Mouse (Mus musculus): Measurements from ENCODE around the gene Tatdn2. TPM values are rescaled to one million over a fixed set of nuclear protein-coding genes. Genes with fewer than 3 reads are reported as not detected.
A peak's percentile ranks its signal among the peaks of the same experiment; 100 is the strongest.

Gene Tatdn2
- polyA plus RNA-seq, 1 experiment = 41.0 TPM

GRCm38 (mm10) chr6:113743111-113743510 lies 46.3 kb downstream of the Tatdn2 start:
- TF ChIP-seq MYOD1 (IDR thresholded peaks at IDR 0.05; ENCODE audit: control insufficient read depth, insufficient read length, low read depth) (no peak), CEBPB (IDR thresholded peaks at IDR 0.05; ENCODE audit: low read depth) (no peak), MYOG (IDR thresholded peaks at IDR 0.05; ENCODE audit: control insufficient read depth, extremely low read depth, insufficient read length) (no peak), MAX (IDR thresholded peaks at IDR 0.05) (no peak), USF1 (IDR thresholded peaks at IDR 0.05; ENCODE audit: low read depth) (no peak), CTCF (IDR thresholded peaks at IDR 0.05; ENCODE audit: control insufficient read depth, insufficient read depth, insufficient read length) (no peak), FOSL1 (IDR thresholded peaks at IDR 0.05; ENCODE audit: insufficient read depth, low read length, poor library complexity, severe bottlenecking) (no peak)

GRCm38 (mm10) chr6:113745117-113745516 lies 48.3 kb downstream of the Tatdn2 start:
- peaks cover 63% of the 10 kb centered on the region for H3K27me3 ChIP-seq (ENCODE audit: control insufficient read depth, insufficient read depth, insufficient read length)
- no peak overlapping the region for H3K4me3 ChIP-seq (ENCODE audit: insufficient read depth, poor library complexity, severe bottlenecking)
- peaks cover 3% of the 10 kb centered on the region for H3K79me3 ChIP-seq (ENCODE audit: low read depth)
- TF ChIP-seq CTCF (IDR thresholded peaks at IDR 0.05; ENCODE audit: control insufficient read depth, insufficient read depth, insufficient read length) = no peak
- TF ChIP-seq MYOG (IDR thresholded peaks at IDR 0.05; ENCODE audit: control insufficient read depth, extremely low read depth, insufficient read length) = no peak
- TF ChIP-seq MYOD1 (IDR thresholded peaks at IDR 0.05; ENCODE audit: control insufficient read depth, insufficient read length, low read depth) = no peak
- no peak for TF ChIP-seq USF1 (IDR thresholded peaks at IDR 0.05; ENCODE audit: low read depth)
- TF ChIP-seq MAX (IDR thresholded peaks at IDR 0.05) = no peak
- no peak for TF ChIP-seq CEBPB (IDR thresholded peaks at IDR 0.05; ENCODE audit: low read depth)
- no peak overlapping the region for H3ac ChIP-seq (ENCODE audit: control insufficient read depth, insufficient read length, low read depth)
- peaks cover 6% of the 10 kb centered on the region for H3K79me2 ChIP-seq (ENCODE audit: control insufficient read depth, insufficient read depth)
- no peaks in the 10 kb centered on the region for H3K36me3 ChIP-seq (ENCODE audit: control insufficient read depth, insufficient read depth)

More at GRCm38 (mm10) chr6:113743111-113743510, 46.3 kb downstream of the Tatdn2 start:
- H3K27me3 ChIP-seq (ENCODE audit: control insufficient read depth, insufficient read depth, insufficient read length) = peaks cover 43% of the 10 kb centered on the region
- no peak overlapping the region for H3K4me3 ChIP-seq (ENCODE audit: insufficient read depth, poor library complexity, severe bottlenecking)
- peaks cover 7% of the 10 kb centered on the region for H3K36me3 ChIP-seq (ENCODE audit: control insufficient read depth, insufficient read depth)
- H3K79me2 ChIP-seq (ENCODE audit: control insufficient read depth, insufficient read depth) = peaks cover 26% of the 10 kb centered on the region
- H3K79me3 ChIP-seq (ENCODE audit: low read depth) = peaks cover 23% of the 10 kb centered on the region
- no peak overlapping the region for H3ac ChIP-seq (ENCODE audit: control insufficient read depth, insufficient read length, low read depth)

DNA sequence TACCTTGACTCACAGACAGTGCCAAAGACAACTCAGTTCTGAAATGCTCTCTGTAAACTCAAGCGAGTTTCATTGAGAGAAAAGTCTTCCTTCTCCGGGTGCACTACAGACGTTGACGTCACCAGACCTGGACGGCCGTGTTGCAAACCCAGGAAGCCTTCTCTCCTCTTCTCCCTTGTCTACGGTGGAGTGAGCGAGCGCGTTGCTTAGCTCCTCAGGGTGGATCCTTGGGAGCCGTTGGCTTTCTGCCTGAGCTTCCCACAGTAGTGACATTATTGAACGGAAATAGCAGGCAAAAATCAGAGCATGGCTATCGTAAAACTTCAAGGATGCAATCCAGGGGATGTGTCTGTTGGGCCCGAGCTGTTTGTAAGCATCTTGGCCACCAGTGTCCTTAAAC lies 50.4 kb downstream of the Tatdn2 start:
- H3K79me2 ChIP-seq (ENCODE audit: control insufficient read depth, insufficient read depth) = no peaks in the 10 kb centered on the region
- no peaks in the 10 kb centered on the region for H3K79me3 ChIP-seq (ENCODE audit: low read depth)
- no peaks in the 10 kb centered on the region for H3K36me3 ChIP-seq (ENCODE audit: control insufficient read depth, insufficient read depth)
- TF ChIP-seq FOSL1 (IDR thresholded peaks at IDR 0.05; ENCODE audit: insufficient read depth, low read length, poor library complexity, severe bottlenecking) (no peak), MYOD1 (IDR thresholded peaks at IDR 0.05; ENCODE audit: control insufficient read depth, insufficient read length, low read depth) (no peak), CTCF (IDR thresholded peaks at IDR 0.05; ENCODE audit: control insufficient read depth, insufficient read depth, insufficient read length) (no peak), USF1 (IDR thresholded peaks at IDR 0.05; ENCODE audit: low read depth) (no peak), MAX (IDR thresholded peaks at IDR 0.05) (no peak), CEBPB (IDR thresholded peaks at IDR 0.05; ENCODE audit: low read depth) (no peak), MYOG (IDR thresholded peaks at IDR 0.05; ENCODE audit: control insufficient read depth, extremely low read depth, insufficient read length) (no peak)
- no peak overlapping the region for H3ac ChIP-seq (ENCODE audit: control insufficient read depth, insufficient read length, low read depth)
- H3K4me3 ChIP-seq (ENCODE audit: insufficient read depth, poor library complexity, severe bottlenecking) = no peak overlapping the region
- H3K27me3 ChIP-seq (ENCODE audit: control insufficient read depth, insufficient read depth, insufficient read length) = peaks cover 84% of the 10 kb centered on the region

- Histone ChIP-seq H3K79me3 (ENCODE audit: low read depth) (no peaks in the 10 kb centered on the region), H3K27me3 (ENCODE audit: control insufficient read depth, insufficient read depth, insufficient read length) (peaks cover 92% of the 10 kb centered on the region), H3K4me3 (ENCODE audit: insufficient read depth, poor library complexity, severe bottlenecking) (no peak overlapping the region)
Observed at GRCm38 (mm10) chr6:113748351-113748750, 51.5 kb downstream of the Tatdn2 start.

DNA sequence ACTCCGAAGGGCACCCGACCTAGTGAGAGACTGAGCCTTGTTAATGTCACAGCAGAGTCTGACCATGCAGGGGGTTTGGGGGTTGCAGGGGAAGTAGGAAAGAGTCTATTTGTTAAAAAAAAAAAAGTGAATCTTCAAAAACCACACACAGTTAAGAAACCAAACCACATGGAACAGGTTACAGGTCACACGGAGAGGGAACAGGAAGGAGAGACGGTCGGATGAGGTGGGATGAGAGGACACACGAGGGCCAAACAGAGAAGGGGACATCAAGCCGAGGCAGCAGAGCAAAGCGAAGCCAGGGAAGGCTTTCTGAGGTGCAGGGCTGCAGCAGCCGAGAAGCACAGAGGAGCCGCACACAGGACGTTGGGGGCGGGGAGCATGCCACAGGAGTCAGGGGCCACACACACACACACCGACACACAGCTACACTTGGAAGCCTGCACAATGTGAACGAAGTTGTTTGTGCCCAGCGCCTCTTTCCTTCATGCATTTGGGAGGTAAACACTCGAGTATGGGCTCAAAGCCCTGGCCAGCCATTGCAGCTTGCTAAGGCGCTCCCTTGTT lies 52.4 kb downstream of the Tatdn2 start:
- Histone ChIP-seq H3K27me3 (ENCODE audit: control insufficient read depth, insufficient read depth, insufficient read length) (peaks cover 89% of the 10 kb centered on the region), H3K4me3 (ENCODE audit: insufficient read depth, poor library complexity, severe bottlenecking) (no peak overlapping the region)

More at GRCm38 (mm10) chr6:113748351-113748750, 51.5 kb downstream of the Tatdn2 start:
- no peak overlapping the region for H3ac ChIP-seq (ENCODE audit: control insufficient read depth, insufficient read length, low read depth)
- TF ChIP-seq MYOG (IDR thresholded peaks at IDR 0.05; ENCODE audit: control insufficient read depth, extremely low read depth, insufficient read length) = no peak
- TF ChIP-seq CEBPB (IDR thresholded peaks at IDR 0.05; ENCODE audit: low read depth) = no peak
- no peak for TF ChIP-seq MAX (IDR thresholded peaks at IDR 0.05)
- TF ChIP-seq CTCF (IDR thresholded peaks at IDR 0.05; ENCODE audit: control insufficient read depth, insufficient read depth, insufficient read length) = no peak
- H3K79me2 ChIP-seq (ENCODE audit: control insufficient read depth, insufficient read depth) = no peaks in the 10 kb centered on the region
- no peaks in the 10 kb centered on the region for H3K36me3 ChIP-seq (ENCODE audit: control insufficient read depth, insufficient read depth)

More for the DNA sequence above, 52.4 kb downstream of the Tatdn2 start:
- H3K79me2 ChIP-seq (ENCODE audit: control insufficient read depth, insufficient read depth) = no peaks in the 10 kb centered on the region
- no peaks in the 10 kb centered on the region for H3K79me3 ChIP-seq (ENCODE audit: low read depth)
- no peaks in the 10 kb centered on the region for H3K36me3 ChIP-seq (ENCODE audit: control insufficient read depth, insufficient read depth)
- H3ac ChIP-seq (ENCODE audit: control insufficient read depth, insufficient read length, low read depth) = no peak overlapping the region
- no peak for TF ChIP-seq USF1 (IDR thresholded peaks at IDR 0.05; ENCODE audit: low read depth)
- TF ChIP-seq MYOD1 (IDR thresholded peaks at IDR 0.05; ENCODE audit: control insufficient read depth, insufficient read length, low read depth) = no peak
- TF ChIP-seq MAX (IDR thresholded peaks at IDR 0.05) = no peak
- TF ChIP-seq CEBPB (IDR thresholded peaks at IDR 0.05; ENCODE audit: low read depth) = no peak
- TF ChIP-seq MYOG (IDR thresholded peaks at IDR 0.05; ENCODE audit: control insufficient read depth, extremely low read depth, insufficient read length) = no peak
- TF ChIP-seq FOSL1 (IDR thresholded peaks at IDR 0.05; ENCODE audit: insufficient read depth, low read length, poor library complexity, severe bottlenecking) = no peak
- no peak for TF ChIP-seq CTCF (IDR thresholded peaks at IDR 0.05; ENCODE audit: control insufficient read depth, insufficient read depth, insufficient read length)

Small RNA genes within 50 kb of the gene (microRNA-seq; reads per million reads assigned to microRNA genes)
- 0.96 reads per million, percentile 20 among the genes with 10 or more reads in this experiment for gene Mir7042 (ENCODE audit: borderline microRNAs expressed)

Other genes with a start within 250 kb of the Tatdn2 start
- not detected for gene Il17re, start 238.6 kb upstream of the Tatdn2 start, polyA plus RNA-seq (2012; fragmentation: generic; extraction: Trizol)
- 36.2 TPM for gene Il17rc, start 225.6 kb upstream of the Tatdn2 start, polyA plus RNA-seq (2012; fragmentation: generic; extraction: Trizol)
- gene Creld1, start 213.8 kb upstream of the Tatdn2 start, polyA plus RNA-seq (2012; fragmentation: generic; extraction: Trizol) = 16.4 TPM
- gene Prrt3, start 195.1 kb upstream of the Tatdn2 start, polyA plus RNA-seq (2012; fragmentation: generic; extraction: Trizol) = 0.04 TPM
- 68.3 TPM for gene Emc3, start 165.4 kb upstream of the Tatdn2 start, polyA plus RNA-seq (2012; fragmentation: generic; extraction: Trizol)
- gene Fancd2, start 165.4 kb upstream of the Tatdn2 start, polyA plus RNA-seq (2012; fragmentation: generic; extraction: Trizol) = 4.8 TPM
- gene Fancd2os, start 96.3 kb upstream of the Tatdn2 start, polyA plus RNA-seq (2012; fragmentation: generic; extraction: Trizol) = 0.07 TPM
- gene Brk1, start 92.3 kb upstream of the Tatdn2 start, polyA plus RNA-seq (2012; fragmentation: generic; extraction: Trizol) = 200 TPM
- 13.6 TPM for gene Vhl, start 73.1 kb upstream of the Tatdn2 start, polyA plus RNA-seq (2012; fragmentation: generic; extraction: Trizol)
- gene Irak2, start 58.6 kb upstream of the Tatdn2 start, polyA plus RNA-seq (2012; fragmentation: generic; extraction: Trizol) = 45.9 TPM
- 0.33 TPM for gene Ghrl, start 22.8 kb downstream of the Tatdn2 start, polyA plus RNA-seq (2012; fragmentation: generic; extraction: Trizol)
- 271 TPM for gene Sec13, start 43.7 kb downstream of the Tatdn2 start, polyA plus RNA-seq (2012; fragmentation: generic; extraction: Trizol)